Mouse (Mus musculus) right cerebral cortex, postnatal 10 days (tissue): ENCODE measurements at regions not wholly inside any gene's neighbourhood (a gene's known extent, or its start where the extent isn't known, plus 50 kb on each side); places are given as distances from the start of the nearest gene placed in this dataset.
"Not testable (repeated sequence)": the region's sequence is repeated elsewhere in the genome, so short reads cannot be mapped to it uniquely, and the experiment has no call there.

Source experiments
- DNase-seq, 2 experiments: peaks; one replicate each; pipeline ENCODE4 v3.0.0; 2021; ENCODE audit warnings: low spot score in 2 of 2

DNA sequence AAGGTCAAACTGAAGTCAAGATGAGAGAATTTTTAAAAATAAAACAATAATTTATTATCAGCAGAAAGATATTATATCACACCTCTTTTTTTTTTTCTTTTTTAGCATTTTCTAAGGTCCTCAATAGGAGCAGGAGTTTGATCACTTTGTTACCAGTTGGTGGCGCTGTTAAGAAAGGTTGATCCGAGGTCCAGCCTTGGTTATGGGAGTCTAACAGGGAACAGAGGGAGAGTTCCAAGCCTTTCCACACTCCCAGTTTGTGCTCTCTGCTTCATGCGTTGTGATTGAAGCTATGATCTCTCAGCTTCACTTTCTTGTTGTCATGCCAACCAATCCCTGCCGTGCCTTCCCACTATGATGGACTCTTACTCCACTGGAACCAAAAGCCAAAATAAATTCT lies 83.8 kb downstream of the Fam174a start:
- no peak for DNase-seq

DNA sequence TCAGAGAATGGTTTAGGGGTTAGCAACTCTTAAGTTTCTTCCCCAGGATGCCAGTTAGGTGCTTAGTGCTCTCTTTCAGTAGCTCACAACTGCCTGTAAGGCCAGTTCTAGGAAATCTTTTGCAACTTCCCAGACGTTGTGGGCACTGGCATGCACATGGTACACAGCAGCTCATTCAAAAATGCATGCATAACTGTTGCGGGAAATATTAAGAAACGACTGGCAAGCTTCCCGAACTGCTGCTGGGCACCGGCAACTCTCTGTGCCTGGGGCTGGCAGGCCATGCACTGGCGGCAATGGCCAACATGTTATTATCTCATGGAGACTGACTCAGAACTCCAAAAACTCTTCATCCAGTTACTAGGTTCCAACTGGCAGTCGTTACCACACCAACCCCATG lies 86.3 kb downstream of the Fam174a start:
- DNase-seq = no peak

DNA sequence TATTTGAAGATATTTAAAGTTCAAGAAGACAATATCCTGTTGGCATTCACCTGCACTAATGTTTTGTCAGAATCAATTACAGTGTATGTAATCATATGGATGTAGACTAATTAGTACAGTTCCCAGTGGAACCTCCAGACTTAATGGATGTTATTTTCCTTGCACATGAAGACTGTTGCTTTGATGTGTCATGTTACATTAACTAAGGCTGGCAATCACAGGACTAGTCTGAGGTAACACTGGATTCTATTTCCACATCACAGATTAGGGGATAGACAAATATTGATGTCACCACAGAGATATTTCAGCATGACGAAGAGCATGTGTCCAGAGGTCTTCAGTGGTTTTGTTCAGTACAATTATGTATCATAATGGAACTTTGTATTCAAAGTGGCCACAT lies 108.8 kb downstream of the Fam174a start:
- no peak for DNase-seq

DNA sequence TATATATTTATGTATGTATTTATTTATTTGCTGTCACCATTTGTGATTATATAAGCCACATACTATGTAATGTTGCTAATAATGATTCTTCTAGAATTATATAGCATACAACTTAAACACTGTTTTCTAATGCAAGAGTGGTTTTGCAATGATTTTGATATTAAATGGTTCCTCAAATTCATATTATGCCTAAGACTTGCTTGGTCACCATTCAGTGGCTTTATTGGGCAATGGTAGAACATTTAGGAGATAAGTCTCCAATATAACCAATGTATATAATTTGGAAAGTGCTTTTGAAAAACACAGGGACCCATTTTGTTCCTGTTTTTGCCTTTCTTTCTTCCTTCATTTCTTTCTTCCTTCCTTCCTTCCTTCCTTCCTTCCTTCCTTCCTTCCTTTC lies 112.0 kb downstream of the Fam174a start:
- DNase-seq = no peak

DNA sequence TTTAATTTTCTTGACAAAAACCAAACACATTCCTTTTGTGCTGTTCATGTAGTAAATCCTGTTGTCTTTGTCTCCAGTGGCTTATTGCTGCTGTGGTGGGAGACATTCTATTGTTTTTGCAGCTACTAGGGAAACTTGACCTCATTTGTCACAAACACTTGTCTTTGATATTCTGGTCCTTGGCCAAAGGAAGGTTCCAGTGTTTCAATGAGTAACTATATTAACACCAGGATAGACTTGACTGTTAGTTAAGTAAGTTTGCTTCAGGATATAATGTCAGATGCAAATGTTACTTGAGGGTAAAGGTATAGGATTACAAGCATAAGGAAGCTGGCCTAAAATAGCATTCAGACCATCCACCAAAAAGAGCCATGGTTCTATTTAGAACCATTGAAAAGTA lies 123.7 kb downstream of the Fam174a start:
- DNase-seq = no peak

DNA sequence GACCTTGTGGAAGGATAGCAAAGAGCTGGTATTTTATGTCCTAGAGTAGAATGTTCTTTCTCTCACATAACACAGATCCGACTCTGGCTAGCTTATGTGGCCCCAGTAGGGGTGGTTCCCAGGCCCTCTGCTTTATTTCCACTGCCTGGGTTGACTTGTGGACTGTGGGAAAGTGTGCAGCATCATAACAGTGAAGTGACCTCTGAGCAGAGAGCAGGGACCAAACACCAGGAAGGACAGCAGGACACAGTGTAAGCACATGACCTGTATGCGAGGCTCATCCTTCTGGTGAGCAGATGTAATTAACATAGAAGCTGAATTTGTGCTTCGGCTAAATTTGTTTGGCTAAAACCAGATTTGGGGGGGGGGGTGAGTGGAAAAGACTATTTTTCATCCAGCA lies 132.1 kb downstream of the Fam174a start:
- no peak for DNase-seq

DNA sequence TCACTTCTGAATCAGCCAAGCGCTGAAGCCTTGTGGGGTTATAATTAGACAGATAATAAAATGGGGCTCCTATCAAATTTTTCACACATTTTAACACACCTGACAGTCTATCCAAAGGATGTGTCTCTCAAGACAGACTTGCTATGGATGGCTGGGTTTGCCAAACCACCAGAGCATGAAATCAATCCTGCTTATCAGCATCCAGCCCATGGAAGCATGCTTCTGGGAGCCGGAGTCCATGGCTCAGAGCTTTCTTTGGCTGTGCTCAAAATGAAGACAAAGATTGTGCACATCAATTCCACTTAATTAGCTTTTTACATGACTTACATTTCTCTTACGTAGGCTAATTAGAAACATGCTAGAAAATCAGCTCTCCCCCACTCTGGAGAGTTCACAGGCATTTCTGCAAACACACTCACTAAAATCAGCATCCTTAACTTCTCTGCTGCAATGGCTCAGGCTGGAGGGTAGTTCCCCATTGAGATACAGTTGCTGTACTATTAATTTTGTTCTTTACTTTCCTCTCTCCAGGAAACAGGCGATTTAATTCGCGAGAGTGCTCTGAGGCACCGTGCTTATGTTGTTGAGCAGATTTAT lies 135.6 kb downstream of the Fam174a start:
- no peak for DNase-seq

DNA sequence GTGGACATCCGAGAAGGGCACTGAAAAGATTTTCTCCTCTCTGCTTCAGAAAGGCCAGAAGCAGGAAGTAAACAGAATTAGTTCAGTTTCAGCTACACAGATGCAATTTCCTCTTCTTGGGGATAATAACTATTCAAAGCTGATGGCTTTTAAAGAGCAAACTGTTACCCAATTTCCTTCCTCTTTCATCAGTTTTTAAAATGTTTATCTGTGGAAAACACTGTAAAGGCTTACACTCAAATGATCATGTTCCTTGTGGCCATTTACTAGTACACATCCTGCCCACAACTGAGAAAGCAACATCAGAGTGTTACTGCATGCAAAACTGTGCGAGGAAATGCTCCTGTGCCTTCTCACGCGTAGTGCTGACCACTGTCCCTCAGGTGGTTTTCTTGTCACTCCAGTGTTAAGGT lies 137.5 kb downstream of the Fam174a start:
- no peak for DNase-seq

DNA sequence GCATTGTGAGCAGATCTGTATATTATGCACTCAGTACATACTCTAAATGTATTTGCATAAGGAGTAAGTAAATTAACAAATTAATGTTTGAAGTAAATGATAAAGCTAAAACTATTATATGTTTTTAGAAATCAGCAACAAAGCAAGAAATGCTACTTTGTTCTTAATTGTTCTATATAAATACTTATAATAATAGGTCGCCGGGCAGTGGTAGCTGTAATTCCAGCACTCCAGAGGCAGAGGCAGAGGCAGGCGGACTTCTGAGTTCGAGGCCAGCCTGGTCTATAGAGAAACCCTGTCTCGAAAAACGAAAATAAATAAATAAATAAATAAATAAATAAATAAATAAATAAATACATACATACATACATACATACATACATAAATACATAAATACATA lies 138.3 kb downstream of the Fam174a start:
- DNase-seq = peak; percentile 80 to 83

DNA sequence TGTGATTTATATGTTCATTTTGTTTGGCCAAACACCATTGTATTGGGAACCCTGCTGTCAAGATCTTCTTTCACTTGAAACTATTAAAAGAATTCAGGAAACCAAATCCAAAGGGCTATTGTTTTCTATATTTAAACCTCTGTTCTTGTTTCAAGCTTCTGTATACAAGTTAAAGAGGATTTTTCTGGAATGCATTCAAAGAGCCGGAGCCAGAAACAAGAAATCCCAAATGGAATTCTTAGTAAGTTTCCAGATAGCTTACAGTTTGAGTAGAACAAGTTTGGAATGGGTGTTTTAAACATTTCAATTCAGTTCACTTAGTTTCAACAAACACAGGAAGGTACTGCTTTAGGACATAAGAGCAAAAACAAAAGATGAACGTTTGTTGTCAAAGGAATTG lies 140.8 kb downstream of the Fam174a start:
- DNase-seq = no peak

DNA sequence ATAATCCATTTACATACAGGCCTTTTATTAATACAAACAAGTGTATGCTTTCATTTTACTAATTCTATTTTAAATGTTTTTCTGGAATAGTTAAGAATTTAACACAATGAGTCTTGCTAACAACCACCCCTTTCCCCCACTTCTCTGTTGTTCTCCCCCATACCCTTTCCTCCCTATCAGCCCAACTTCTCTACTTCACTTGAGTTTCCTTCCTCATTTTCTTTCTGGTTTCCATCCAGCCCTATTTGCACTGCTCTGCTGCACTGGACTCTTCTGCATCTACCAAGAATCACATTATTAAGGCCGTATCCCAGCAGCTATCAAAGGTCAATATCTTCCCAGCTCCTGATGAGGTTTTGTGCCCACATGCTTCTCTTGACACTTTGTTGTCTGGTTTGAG lies 145.9 kb downstream of the Fam174a start:
- DNase-seq = no peak

DNA sequence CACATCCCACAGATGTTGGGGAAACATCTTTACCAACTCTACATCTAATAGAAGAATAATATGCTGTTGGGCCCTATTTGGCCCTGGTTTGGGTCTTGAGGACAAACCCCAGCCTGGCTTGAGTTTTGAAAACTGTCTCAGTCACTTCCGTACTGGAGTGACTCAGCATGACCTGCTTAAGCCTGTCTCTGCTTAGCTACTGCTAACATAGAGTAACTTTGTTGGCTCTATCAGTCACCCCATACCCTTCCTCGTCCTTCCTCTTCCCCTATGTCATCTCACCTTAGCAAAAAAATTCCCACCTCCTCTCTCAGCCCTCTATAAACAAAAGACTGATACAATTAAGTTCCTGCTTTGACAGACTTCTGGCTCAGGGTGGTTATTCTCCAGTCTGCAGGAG lies 154.7 kb downstream of the Fam174a start:
- no peak for DNase-seq

DNA sequence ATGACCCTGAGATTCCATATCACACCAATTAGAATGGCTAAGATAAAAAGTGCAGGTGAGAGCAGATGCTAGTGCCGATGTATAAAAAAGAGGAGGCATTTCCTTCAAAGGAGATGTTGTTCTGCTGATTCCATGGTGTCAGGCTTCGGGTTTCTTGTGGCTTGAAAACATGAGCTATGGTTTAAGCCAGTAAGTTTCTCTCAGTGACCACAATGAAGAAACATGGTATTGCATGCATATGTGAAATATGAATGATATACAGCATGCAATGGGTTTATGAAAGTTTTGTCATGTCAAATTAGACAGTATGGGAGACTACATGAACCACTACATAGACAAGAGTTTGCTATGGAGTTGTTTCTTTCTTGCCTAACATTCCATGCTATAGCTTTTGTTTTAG lies 155.3 kb downstream of the Fam174a start:
- DNase-seq = no peak

DNA sequence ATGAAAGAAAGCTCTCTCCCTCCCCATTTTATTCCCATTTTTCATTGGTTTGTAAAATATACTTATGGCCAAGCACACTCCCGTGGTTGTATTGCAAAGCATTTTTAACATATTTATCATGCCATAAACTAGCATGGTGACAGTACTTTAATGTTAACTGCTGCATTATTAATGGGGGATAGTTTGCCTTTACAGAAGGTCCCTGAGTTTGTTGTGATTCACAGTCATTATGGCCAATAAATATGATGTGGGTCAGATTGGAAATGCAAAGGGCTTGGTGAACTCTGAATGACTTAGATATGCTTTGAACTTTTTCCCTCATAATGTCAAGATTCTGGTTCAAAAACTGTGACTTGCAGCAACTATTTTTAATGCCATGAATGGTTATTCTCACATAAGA lies 157.1 kb downstream of the Fam174a start:
- no peak for DNase-seq

DNA sequence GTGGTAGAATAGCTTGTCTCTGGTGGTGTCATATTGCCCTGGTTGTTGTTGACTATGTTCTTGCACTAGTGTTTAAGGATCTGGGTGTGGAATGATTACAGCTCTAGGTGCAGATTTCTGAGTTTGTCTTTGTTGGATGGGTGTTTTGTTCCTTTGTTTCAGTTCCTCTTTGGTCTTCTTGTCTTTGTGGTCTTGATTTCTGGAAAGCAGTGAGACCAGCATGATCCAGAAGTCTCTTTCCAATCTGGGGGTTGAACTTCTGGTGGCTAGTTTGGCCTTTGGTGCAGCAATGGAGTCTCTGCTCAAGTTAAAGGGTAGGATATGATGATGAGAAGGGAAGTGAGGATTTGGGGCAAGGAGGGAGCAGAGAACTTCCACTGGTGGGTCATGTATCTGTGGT lies 174.4 kb downstream of the St8sia4 start:
- no peak for DNase-seq

DNA sequence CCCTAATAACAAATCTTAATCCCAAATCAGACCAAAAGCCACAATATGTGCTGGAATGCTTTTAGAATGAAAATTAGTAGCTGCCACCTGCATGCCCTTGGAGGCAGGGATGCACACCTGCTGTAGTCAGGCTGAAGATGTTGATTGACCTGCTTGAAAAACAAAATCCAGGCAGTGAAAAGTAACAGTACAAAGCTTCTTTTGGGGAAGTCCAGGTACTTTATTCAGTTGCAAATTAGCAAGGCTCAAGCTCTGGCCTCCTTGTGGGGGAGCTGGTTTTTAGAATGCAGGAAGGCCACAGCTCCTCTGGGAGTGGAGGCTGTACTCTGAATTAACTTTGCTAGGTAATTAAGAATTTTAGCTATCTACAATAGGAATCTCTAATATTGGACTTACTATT lies 166.7 kb downstream of the St8sia4 start:
- DNase-seq = not testable (repeated sequence)

DNA sequence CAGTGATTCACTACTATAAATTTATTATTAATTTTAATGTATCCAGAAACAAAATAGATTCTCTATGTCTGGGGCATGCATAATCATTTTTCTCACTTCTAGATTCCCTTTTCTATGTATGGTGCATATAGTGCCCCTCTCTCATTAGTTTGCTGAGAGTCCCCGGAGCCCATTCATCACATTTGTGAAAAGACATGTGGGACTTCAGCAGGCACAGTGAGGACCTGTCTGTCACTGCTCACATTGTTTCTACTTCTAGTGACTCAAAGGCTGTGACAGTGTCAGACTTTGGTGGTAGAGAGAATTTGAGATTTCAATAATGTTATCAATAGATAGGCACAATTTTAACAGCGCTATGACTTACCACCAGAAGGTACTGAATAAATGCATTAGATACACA lies 158.7 kb downstream of the St8sia4 start:
- no peak for DNase-seq

DNA sequence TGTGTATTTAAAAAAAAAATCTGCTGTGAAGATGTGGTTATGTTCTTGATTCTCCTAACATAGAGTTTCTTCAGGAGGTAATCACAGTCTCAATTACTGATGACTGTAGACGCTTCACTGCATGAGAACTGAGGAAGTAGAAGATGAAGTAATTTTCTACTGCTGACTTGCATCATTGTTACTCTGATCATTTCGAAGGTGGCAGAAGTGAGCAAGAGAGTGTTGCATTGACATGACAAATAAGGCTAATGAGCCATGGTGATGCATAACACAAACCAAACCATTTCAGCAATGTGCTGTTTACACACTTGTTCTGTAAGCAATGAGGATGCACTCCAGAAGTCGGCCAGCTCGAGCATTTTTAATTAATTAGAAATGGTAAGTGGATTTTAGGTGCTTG lies 138.6 kb downstream of the St8sia4 start:
- DNase-seq = no peak

DNA sequence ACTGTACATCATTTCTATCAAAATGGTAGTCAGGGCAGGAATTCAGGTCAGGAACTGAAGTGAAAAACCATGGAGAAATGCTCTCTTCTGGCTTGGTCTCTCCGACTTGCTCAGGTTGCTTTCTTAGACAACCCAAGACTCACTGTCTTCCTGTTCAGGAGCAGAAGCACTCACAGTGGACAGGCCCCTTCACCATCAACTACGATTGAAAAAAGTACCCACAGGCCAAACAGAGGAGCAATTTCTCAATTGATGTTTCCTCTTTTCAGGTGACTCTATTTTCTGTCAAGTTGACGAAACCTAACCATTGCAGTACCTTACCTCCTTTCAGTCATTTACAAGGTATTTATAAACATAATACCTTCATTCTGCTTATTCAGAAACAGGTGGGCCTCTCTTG lies 136.4 kb downstream of the St8sia4 start:
- DNase-seq = no peak
